Mouse (Mus musculus): Measurements from ENCODE around the gene Lrriq4.
"Not testable (repeated sequence)": the region's sequence is repeated elsewhere in the genome, so short reads cannot be mapped to it uniquely, and the experiment has no call there.

Gene Lrriq4

DNA sequence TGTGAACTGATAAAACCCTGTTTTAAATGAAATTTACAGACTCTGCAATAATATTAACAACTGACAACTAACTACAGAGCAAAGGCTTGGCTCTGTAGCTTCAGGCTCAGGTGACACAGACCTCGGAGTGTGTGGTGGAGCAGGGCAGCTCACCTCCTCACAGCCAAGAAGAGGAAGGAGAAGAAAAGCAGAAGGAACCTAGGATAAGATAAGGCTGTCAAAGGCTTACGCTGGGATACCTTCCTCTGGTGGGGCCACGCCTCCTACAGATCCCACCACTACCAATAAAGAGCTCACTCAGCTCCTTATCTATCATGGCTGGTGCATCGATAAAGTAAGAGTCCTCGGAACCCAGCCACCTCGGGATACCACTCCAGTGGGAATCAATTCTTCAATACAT is 38.9 kb downstream of the Lrriq4 start:
- DNase-seq (ENCODE audit: low spot score in 2 of 2) = no peak

DNA sequence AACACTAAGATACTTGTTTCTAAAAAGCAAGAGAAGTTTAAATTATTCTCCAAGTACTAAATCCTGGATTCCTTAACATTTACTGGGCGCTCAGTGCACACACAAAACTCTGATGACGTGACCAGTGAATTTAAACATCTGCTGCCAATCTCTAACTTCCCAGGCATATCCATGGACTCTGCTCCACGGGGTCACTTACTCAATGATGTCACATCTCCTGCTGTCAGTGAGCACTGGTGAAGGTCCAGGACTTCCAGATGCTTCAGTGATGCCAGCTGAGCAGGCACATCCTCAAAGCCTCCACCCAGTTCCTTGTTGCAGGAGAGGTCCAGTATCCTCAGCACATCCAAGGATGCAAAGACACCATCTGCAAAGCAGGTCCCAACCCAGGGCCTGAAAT is 42.9 kb downstream of the Lrriq4 start:
- DNase-seq (ENCODE audit: low spot score in 2 of 2) = no peak

DNA sequence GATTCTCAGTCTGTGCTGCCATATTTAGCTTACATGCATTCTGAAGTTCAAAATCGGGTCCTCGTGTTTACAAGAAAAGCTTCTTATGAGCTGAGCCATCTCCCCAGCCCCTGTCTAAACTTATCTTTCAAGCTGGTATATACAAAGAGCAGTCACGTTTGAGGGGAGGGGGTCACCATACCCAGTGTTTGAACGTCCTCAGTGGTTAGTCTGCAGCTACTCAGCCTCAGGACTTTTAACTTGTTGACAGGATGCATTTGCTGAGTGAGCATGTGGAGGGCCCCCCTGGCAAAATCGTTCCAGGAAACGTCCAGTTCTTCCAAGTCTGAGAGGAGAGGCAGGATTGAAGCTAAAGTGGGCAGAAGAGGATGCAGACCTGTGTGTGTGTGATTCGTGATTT is 46.7 kb downstream of the Lrriq4 start:
- DNase-seq (ENCODE audit: low spot score in 2 of 2) = no peak

DNA sequence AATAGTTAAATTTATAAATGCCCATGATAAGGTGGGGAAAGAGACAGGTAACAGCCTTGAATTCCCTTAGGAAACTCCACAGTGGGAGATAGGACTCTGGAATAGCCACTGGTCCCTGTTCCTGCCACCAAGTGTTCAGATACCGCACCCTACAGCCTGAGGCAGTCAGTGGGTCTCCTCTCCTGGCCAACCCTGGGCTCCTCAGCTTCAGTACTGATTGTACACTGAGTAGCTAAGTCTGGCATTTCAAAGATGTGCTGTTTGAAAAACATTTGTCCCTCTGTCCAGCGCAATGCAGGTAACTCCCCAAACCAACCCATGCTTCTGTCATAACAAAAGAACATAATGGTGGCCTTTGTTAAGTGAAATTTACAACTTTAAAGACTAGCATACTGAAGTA is 51.4 kb downstream of the Lrriq4 start:
- no peak for DNase-seq (ENCODE audit: low spot score in 2 of 2)

DNA sequence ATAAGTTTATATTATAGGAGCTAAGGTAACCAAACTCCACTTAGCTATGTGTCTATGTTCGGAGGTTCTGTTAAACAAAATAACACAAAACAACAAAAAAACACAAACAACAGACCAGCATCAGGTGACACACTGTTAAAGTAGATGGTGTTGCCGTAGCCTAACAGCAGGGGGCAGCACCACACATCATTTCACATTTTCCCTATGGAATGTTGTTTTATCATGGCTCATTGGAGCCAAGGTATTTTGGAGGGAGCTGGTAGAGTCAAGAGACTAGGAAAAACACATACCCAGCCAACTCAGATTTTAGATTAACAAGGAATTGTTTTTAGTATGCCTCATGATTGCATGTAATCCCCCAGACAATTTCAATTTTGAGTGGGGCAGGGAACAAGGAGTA is 52.0 kb downstream of the Lrriq4 start:
- peak; percentile 6 to 26 for DNase-seq (ENCODE audit: low spot score in 2 of 2)

DNA sequence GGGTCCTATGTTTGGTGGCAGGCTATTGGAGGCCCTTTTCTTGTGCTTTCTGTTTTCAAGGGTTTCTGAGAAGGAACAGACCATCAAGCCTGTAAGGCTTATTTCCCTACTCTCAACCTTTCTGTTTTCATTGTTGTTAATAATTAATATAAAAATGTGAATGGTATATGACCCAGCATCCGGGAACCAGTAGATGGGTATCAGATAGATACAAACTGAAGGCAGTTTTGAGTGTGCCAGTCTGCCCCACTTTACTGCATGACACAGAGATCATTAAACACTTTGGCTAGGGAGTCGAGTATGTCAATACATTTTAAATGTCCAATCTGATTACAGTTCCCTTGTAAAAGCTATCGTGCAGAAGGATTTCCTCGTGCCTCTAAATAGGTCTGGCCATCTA is 53.6 kb downstream of the Lrriq4 start:
- no peak for DNase-seq (ENCODE audit: low spot score in 2 of 2)

DNA sequence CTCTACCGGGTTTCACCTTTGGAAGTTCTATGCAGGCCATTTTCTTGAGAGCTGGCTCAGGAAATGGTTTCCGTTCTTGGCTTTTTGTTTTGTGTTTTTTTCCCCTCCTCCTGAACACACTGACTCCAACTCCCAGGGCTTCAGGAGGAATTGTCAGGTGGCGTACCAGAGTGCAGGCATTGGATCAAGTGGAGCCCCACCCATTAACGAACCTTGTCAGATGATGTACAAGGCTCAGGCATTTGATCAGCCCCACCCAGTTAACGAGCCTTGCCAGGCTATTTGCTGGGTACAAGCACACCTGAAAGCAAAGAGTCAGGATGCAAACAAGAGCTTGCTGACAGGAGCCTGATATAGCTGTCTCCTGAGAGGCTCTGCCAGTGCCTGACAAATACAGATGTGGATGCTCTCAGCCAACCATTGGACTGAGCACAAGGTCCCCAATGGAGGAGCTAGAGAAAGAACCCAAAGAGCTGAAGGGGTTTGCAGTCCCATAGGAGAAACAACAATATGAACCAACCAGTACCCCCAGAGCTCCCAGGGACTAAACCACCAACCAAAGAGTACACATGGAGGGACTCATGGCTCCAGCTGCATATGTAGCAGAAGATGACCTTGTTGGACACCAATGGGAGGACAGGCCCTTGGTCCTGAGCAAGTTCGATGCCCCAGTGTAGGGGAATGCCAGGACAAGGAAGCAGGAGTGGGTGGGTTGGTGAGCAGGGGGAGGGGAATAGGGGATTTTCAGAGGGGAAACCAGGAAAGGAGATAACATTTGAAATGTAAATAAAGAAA is 55.6 kb downstream of the Lrriq4 start, which contains the start of gene Lrrc31:
Gene Lrrc31, minus strand, starts transcription at position 133 of the 795 bp plus-strand sequence.
- DNase-seq (ENCODE audit: low spot score in 2 of 2) = not testable (repeated sequence)

DNA sequence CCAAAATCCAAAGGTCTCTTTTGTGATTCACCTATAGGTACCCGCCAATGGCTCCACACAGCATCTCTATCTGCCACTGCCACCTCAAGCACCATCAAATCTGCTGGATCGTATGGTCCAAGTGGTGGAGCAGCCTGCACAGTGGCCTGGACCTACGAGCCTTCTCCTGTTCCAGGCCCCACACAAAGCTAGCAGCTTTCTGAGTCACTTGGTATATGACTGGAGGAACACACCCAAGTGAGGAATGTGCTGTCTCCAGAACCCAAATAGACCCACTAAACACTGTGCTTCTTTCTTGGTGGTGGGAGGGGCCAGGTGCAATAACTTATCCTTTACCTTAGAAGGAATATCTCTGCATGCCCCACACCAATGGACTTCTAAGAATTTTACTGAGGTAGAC is 61.7 kb downstream of the Lrriq4 start:
- no peak for DNase-seq (ENCODE audit: low spot score in 2 of 2)

DNA sequence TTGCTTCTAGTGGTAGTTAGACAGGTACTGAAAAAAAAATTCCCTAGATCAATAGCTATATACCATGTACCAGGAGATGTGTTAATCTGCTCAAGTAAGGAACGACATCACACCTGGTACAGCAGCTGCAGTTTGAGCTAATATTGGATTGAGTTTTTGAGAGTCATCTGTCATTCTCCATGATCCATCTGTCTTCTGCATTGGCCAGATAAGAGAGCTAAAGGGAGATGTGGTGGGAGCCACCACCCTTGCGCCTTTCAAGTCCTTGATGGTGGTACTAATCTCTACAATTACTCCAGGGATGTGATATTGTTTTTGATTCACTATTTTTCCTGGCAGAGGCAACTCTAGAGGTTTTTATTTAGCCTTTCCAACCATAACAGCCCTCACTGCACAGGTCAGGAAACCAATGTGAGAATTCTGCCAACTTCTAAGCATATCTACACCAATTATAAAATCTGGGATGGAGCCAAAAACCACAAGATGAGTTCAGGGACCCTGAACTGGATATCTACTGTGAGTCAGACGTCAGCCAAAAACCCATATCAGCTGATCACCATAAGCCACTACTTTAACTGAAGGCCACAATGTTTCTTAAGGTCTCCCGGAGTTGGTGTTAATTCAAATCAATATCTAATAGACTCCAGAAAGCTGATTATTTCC is 62.4 kb downstream of the Lrriq4 start:
- no peak for DNase-seq (ENCODE audit: low spot score in 2 of 2)

DNA sequence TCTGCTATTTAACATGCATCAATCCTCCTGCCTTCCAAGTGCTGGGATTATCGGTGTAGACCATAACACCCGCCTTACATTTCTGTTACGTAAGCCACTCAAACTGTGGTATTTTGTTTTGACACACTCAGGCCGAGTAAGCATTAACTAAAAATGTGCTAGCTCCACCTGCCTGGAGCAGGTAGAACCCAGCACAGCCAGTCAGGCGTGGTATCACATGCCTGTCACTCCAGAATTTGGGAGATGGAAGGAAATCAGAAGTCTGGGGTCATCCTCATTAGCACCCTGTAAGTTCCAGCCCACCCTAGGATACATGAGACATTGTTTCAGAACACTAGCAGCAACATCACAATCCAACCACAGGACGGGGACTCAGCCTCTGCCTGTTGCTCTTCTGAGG is 65.9 kb downstream of the Lrriq4 start:
- DNase-seq (ENCODE audit: low spot score in 2 of 2) = no peak

DNA sequence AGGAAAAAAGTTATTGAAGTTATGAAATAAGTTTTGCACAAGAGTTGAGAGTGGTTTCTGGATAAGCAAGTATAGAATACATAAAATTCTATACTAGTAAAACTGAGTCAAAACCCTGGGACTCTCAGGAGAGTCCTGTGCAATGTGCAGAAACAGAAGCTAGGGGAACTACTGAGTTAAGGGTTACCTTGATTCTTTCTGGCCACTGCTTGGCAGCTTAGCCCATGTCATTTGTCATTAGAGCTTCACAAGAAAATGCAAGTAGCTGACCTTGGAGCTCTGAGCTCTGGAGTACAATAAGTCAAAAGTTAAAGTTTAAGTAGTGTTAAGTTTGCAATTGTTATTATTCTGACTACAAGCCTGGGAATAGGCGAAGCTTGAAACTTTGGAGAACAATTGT is 69.0 kb downstream of the Lrriq4 start:
- no peak for DNase-seq (ENCODE audit: low spot score in 2 of 2)

DNA sequence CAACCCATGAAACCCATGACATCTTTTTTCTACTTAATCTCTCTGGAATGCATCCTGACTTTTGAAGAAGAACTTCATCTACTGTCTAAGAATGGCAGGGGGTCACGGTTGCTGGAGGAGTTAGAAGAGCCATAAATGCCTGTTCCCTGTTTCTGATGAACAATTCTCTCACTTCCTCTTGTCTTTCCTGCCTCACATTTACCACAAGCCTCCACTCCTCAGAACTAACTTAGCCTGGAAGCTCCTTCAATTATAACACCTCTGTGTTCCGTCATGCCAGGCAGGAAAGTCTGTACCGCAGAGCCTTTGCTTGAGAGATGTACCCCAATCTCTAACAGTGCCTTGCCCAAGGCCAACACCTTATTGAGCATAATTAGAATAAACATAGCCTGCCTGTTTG is 74.3 kb downstream of the Lrriq4 start:
- DNase-seq (ENCODE audit: low spot score in 2 of 2) = no peak
